Mouse (Mus musculus) olfactory bulb, adult 2 months (tissue): ENCODE results near the gene Nrk.

ENCODE experiments used
- CTCF ChIP-seq: fragments of 200-500 bp; IDR thresholded peaks from 2 replicates; pipeline ENCODE4 v1.5.1; 2012; ENCODE audit warnings: low read depth, mild to moderate bottlenecking, low read length, moderate library complexity; ENCODE audit not compliant: insufficient read depth
- POLR2A ChIP-seq: fragments of 200-500 bp; IDR thresholded peaks from 2 replicates; pipeline ENCODE4 v1.6.1; 2012; ENCODE audit warnings: mild to moderate bottlenecking, low read depth, low read length, moderate library complexity; ENCODE audit not compliant: insufficient read depth

GRCm38 (mm10) chrX:139027296-139027695 is 113.1 kb downstream of the Nrk start:
- no peak for TF ChIP-seq CTCF
- TF ChIP-seq POLR2A: no peak
